Mouse (Mus musculus) liver, embryonic 15.5 days (tissue): Measurements from ENCODE around the gene 1110002E22Rik. TPM values are rescaled to one million over a fixed set of nuclear protein-coding genes. Genes with fewer than 3 reads are reported as not detected.

Experiments
- ATAC-seq: fragments of 200-750 bp; cut with Nextera tagmentation; 2 replicates; pipeline ENCODE4 v1.8.0; 2017; ENCODE audit warnings: moderate number of reproducible peaks, mild to moderate bottlenecking, moderate library complexity; ENCODE audit not compliant: insufficient read depth
- H3K27ac ChIP-seq: fragments of 300-500 bp; sonication (generic); replicated peaks from 2 replicates; pipeline ENCODE4 v1.5.1; 2015; ENCODE audit warnings: mild to moderate bottlenecking, inconsistent platforms
- H3K27me3 ChIP-seq: fragments of 300-500 bp; sonication (generic); 2 replicates; pipeline ENCODE4 v1.6.1; 2015; ENCODE audit warnings: mild to moderate bottlenecking, inconsistent platforms
- H3K36me3 ChIP-seq: fragments of 300-500 bp; sonication (generic); replicated peaks from 2 replicates; pipeline ENCODE4 v1.6.1; 2015; ENCODE audit warnings: moderate library complexity, mild to moderate bottlenecking, inconsistent platforms
- H3K4me1 ChIP-seq: fragments of 300-500 bp; sonication (generic); replicated peaks from 2 replicates; pipeline ENCODE4 v1.6.1; 2015; ENCODE audit warnings: inconsistent platforms
- H3K4me2 ChIP-seq: fragments of 300-500 bp; sonication (generic); 2 replicates; pipeline ENCODE4 v1.6.1; 2015; ENCODE audit warnings: moderate library complexity, mild to moderate bottlenecking, inconsistent platforms
- H3K4me3 ChIP-seq: fragments of 300-500 bp; sonication (generic); replicated peaks from 2 replicates; pipeline ENCODE4 v1.5.1; 2015; ENCODE audit warnings: mild to moderate bottlenecking, inconsistent platforms
- H3K9ac ChIP-seq: fragments of 300-500 bp; sonication (generic); 2 replicates; pipeline ENCODE4 v1.6.1; 2015; ENCODE audit warnings: moderate library complexity, mild to moderate bottlenecking, inconsistent platforms
- H3K9me3 ChIP-seq: fragments of 300-500 bp; sonication (generic); replicated peaks from 2 replicates; pipeline ENCODE4 v1.6.1; 2016; ENCODE audit warnings: inconsistent platforms
- WGBS: fragments of 180-500 bp; shearing (Covaris S2); methylation state at CpG from one replicate; pipeline ENCODE4 v1.1.7; 2015; ENCODE audit warnings: mixed read lengths; ENCODE audit not compliant: insufficient replicate concordance; 5-methylcytosine and 5-hydroxymethylcytosine counted together
- polyA plus RNA-seq: library from polyadenylated mRNA; unstranded; fragments of >200 nt; fragmentation: Nextera tagmentation; extraction: Ambion mirVana; gene quantifications from 2 replicates; pipeline ENCODE4 v1.2.1, GENCODE M21; 2015

Gene 1110002E22Rik
- polyA plus RNA-seq, 1 experiment from 2014 or later, result 0.24 TPM

GRCm38 (mm10) chr3:138065930-138066329 lies 1.1 kb downstream of the 1110002E22Rik start:
- 76% methylated on average over 16 of the region's 16 CpGs for WGBS
- Histone ChIP-seq H3K9ac (no peak overlapping the region), H3K9me3 (no peaks in the 10 kb centered on the region), H3K4me1 (no peaks in the 10 kb centered on the region), H3K27ac (no peak overlapping the region), H3K4me3 (no peak overlapping the region), H3K4me2 (no peak overlapping the region), H3K36me3 (no peaks in the 10 kb centered on the region), H3K27me3 (no peaks in the 10 kb centered on the region)
- ATAC-seq, result no peak

- H3K4me3 ChIP-seq, result no peak overlapping the region
- ATAC-seq, result no peak
- H3K9ac ChIP-seq, result no peak overlapping the region
- H3K27ac ChIP-seq, result no peak overlapping the region
- H3K36me3 ChIP-seq, result no peaks in the 10 kb centered on the region
- no peaks in the 10 kb centered on the region for H3K27me3 ChIP-seq
- WGBS, result 74% methylated on average over 20 of the region's 20 CpGs
- no peaks in the 10 kb centered on the region for H3K4me1 ChIP-seq
- no peak overlapping the region for H3K4me2 ChIP-seq
- no peaks in the 10 kb centered on the region for H3K9me3 ChIP-seq
These were observed 1.6 kb downstream of the 1110002E22Rik start for GRCm38 (mm10) chr3:138066348-138066856.

DNA sequence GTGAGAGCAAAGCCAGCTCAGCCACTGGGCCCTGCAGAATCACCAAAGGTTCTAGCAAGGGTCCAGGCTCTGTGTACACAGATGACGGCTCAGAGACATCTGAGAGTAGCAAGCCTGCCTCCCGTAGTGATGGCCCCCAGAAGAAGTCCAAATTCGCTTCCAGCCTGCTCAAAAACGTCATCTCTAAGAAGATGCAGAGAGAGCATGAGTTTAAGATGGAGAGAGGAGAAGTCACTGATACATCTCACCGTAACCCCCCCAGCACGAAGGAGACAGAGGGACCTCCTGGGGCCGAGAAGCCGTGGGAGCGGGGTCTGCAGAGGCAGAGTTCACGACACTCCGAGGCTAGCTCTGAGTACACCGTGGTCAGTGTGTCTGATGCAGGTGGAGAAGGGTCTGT lies 2.4 kb downstream of the 1110002E22Rik start, which contains the start of gene Gm5105:
TSS of gene Gm5105 (minus strand) at position 101 of the 400 bp plus-strand sequence.
- no peaks in the 10 kb centered on the region for H3K4me1 ChIP-seq
- no peak within 1 kb of the TSS for H3K4me2 ChIP-seq
- no peaks in the 10 kb centered on the region for H3K27me3 ChIP-seq
- no peak within 1 kb of the TSS for H3K9ac ChIP-seq
- H3K27ac ChIP-seq, result no peak within 1 kb of the TSS
- H3K4me3 ChIP-seq, result no peak within 1 kb of the TSS
- 79% methylated on average over 12 of the region's 12 CpGs for WGBS
- no peaks in the 10 kb centered on the region for H3K36me3 ChIP-seq
- no peaks in the 10 kb centered on the region for H3K9me3 ChIP-seq
- no peak for ATAC-seq

GRCm38 (mm10) chr3:138068103-138068502 lies 3.3 kb downstream of the 1110002E22Rik start:
- Histone ChIP-seq H3K9ac (no peak overlapping the region), H3K4me2 (no peak overlapping the region), H3K9me3 (no peaks in the 10 kb centered on the region), H3K36me3 (no peaks in the 10 kb centered on the region), H3K4me1 (no peaks in the 10 kb centered on the region), H3K27me3 (no peaks in the 10 kb centered on the region), H3K27ac (no peak overlapping the region), H3K4me3 (no peak overlapping the region)
- ATAC-seq, result no peak
- 78% methylated on average over 12 of the region's 12 CpGs for WGBS

DNA sequence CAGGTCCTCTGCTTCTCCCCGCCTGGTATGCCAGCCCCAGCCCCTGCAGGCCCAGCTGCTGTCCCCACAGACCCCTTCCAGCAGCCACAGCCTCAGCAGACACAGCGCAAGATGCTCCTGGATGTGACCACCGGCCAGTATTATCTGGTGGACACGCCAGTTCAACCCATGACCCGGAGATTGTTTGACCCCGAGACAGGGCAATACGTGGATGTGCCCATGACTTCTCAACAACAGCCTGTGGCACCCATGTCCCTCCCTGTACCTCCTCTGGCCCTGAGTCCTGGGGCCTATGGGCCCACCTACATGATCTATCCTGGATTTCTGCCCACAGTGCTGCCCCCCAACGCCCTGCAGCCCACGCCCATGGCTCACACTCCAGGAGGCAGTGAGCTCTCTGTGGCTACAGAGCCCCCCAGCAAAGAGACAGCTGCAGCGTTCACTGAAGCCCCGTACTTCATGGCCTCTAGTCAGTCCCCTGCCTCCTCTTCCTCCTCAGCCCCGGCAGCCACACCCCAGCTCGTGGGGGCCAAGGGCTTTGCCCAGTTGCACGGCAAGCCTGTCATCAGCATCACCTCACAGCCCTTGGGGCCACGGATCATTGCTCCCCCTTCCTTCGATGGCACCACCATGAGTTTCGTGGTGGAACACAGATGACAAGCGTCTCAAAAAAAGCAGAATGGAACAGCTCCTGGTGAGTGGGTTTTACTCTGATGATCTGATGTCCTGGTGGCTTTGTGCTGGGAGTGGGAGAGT lies 5.1 kb downstream of the 1110002E22Rik start:
- 67% methylated on average over 18 of the region's 18 CpGs for WGBS
- Histone ChIP-seq H3K4me3 (no peak overlapping the region), H3K36me3 (no peaks in the 10 kb centered on the region), H3K9me3 (no peaks in the 10 kb centered on the region), H3K27me3 (no peaks in the 10 kb centered on the region), H3K4me1 (no peaks in the 10 kb centered on the region), H3K9ac (no peak overlapping the region), H3K4me2 (no peak overlapping the region), H3K27ac (no peak overlapping the region)
- no peak for ATAC-seq

DNA sequence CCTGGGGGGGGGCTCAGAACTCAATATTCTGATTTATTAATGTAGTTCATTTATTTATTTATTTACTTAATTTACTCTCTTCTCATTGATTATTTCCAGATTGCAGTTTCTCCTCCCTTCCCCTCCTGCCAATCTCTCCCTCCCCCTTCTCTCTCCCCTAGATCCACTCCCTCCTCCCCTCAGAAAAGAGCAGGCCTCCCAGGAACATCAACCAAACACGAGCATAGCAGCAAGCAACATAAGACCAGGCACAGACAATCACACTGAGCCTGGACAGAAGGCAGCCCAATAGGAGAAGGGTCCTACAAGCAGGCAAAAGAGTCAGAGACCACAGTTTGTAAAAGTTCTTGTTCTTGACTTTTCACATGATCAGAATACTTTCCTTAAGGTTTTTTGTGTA lies 6.2 kb downstream of the 1110002E22Rik start:
- no peaks in the 10 kb centered on the region for H3K36me3 ChIP-seq
- H3K4me3 ChIP-seq, result no peak overlapping the region
- H3K9me3 ChIP-seq, result no peaks in the 10 kb centered on the region
- WGBS, result 7% methylated on average over 1 of the region's 1 CpGs
- no peak for ATAC-seq
- H3K27me3 ChIP-seq, result no peaks in the 10 kb centered on the region
- H3K4me1 ChIP-seq, result no peaks in the 10 kb centered on the region
- H3K9ac ChIP-seq, result no peak overlapping the region
- H3K4me2 ChIP-seq, result no peak overlapping the region
- H3K27ac ChIP-seq, result no peak overlapping the region

DNA sequence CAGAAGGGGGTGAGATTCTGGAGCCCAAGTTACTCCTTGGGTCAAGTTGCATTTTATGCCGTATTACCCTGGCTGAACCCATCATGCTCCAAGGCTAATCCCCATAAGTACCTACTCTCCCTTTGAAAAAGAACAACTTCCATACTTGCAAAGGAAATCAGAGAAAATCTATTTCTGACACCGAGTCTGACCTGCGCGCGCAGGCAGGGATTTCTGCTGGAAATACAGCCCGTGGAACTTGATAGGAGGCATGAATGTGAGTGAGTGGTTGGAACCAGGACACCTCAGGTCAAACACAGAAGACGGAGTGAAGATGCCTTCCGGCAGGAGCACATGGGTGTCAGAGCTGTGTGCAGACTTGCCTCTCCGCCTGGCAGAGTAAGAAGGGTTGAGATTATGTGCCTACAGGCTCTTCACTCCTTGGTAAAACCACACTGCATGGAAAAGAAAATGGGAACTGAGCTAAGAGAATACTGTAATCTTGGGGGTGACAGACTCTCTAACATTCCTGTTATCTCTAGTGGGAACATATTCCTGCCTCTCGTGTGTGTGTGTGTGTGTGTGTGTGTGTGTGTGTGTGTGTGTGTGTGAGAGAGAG lies 6.7 kb downstream of the 1110002E22Rik start:
- Histone ChIP-seq H3K4me2 (no peak overlapping the region), H3K27ac (no peak overlapping the region), H3K36me3 (no peaks in the 10 kb centered on the region), H3K9me3 (no peaks in the 10 kb centered on the region), H3K9ac (no peak overlapping the region), H3K4me1 (no peaks in the 10 kb centered on the region), H3K27me3 (no peaks in the 10 kb centered on the region), H3K4me3 (no peak overlapping the region)
- WGBS, result 69% methylated on average over 10 of the region's 10 CpGs
- ATAC-seq, result no peak

DNA sequence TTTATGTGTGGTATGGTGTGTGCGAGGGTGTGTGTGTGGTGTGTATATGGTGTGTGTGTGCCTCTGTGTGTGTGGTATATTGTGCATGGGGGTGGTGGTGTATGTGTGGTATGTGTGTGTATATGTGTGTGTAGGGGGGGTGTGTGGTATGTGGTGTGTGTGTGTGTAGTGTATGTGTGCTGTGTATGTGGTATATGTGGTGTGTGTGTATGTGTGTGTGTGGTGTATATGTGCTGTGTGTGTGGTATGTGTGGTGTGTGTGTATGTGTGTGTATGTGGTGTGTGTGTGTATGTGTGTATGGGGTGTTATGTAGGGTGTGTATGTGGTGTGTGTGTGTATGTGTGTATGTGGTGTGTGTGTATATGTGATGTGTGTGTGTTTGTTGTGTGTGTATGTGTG lies 9.4 kb downstream of the 1110002E22Rik start:
- no peak overlapping the region for H3K27ac ChIP-seq
- 78% methylated on average over 1 of the region's 1 CpGs for WGBS

DNA sequence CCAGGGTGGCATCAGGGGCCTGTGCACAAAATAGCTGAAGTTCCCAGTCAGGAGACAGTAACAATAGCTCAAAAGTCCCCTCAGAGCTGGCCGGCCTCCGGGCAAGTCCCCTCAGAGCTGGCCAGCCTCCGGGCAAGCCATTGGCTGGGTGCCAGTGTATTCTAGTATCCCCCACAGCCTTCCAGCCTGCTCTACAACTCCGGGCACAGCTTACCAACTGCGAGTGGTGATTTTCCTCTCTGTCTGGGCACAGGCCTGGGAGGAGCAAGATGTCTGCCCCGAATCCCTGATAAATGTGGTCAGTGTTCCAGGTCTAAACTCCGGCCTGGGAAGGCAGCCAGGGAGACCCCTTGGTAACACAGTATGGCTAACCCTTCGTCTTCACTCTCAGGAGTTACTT lies 10.4 kb downstream of the 1110002E22Rik start:
- Histone ChIP-seq H3K9ac (no peak overlapping the region), H3K27me3 (no peaks in the 10 kb centered on the region), H3K4me1 (no peaks in the 10 kb centered on the region), H3K27ac (no peak overlapping the region), H3K9me3 (no peaks in the 10 kb centered on the region), H3K4me2 (no peak overlapping the region), H3K36me3 (no peaks in the 10 kb centered on the region), H3K4me3 (no peak overlapping the region)
- 70% methylated on average over 8 of the region's 8 CpGs for WGBS
- ATAC-seq, result no peak

More for the DNA sequence above, 9.4 kb downstream of the 1110002E22Rik start:
- Histone ChIP-seq H3K4me3 (no peak overlapping the region), H3K36me3 (no peaks in the 10 kb centered on the region), H3K27me3 (no peaks in the 10 kb centered on the region), H3K9me3 (no peaks in the 10 kb centered on the region), H3K9ac (no peak overlapping the region), H3K4me1 (no peaks in the 10 kb centered on the region), H3K4me2 (no peak overlapping the region)
- ATAC-seq, result no peak

DNA sequence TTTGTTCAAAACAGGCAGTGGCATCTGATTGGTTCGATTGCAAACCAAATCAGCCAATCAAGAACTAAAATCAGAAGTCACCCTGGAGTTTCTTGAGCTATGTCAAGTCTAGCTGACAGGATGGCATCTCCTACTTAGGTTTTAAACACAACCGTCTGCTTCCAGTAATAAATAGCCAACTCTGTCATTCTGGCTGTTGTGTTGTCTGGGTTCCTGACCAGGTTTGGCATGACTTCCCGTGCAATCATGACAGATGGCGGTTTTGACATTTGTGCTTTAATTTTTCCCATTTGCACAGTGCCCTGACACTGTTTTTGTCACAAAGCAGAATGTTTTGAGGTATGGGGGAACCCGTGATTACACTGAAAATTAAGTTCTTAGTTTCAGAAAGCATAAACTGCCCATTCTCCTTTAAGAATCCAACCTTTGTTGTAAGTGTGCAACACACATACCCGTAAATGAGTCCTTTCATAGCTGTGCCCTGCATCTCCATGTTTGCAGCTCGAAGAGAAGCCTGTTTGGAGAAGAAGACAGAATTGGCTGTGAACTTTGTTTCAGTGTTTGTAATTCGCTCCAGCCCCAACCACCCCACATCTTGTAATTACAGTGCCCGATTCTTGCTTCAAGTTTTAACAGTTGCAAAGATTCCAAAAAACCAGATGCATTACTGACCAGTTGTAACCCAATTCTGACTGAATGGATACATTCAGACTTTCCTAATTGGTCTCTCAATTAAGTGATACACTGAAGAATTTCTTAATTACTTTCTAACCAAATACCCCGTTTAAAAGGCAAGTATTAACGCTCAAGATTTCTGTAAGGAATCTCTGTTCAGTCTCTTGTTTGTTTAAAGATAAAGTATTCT lies 12.9 kb downstream of the 1110002E22Rik start:
- Histone ChIP-seq H3K9me3 (no peaks in the 10 kb centered on the region), H3K4me1 (no peaks in the 10 kb centered on the region), H3K36me3 (no peaks in the 10 kb centered on the region), H3K27ac (no peak overlapping the region), H3K4me3 (no peak overlapping the region), H3K27me3 (no peaks in the 10 kb centered on the region), H3K4me2 (no peak overlapping the region), H3K9ac (no peak overlapping the region)
- no peak for ATAC-seq
- WGBS, result 59% methylated on average over 11 of the region's 11 CpGs

GRCm38 (mm10) chr3:138078701-138079100 lies 13.8 kb downstream of the 1110002E22Rik start:
- Histone ChIP-seq H3K4me3 (no peak overlapping the region), H3K9me3 (no peaks in the 10 kb centered on the region), H3K4me1 (no peaks in the 10 kb centered on the region), H3K4me2 (no peak overlapping the region), H3K27me3 (no peaks in the 10 kb centered on the region), H3K9ac (no peak overlapping the region), H3K36me3 (no peaks in the 10 kb centered on the region), H3K27ac (no peak overlapping the region)
- ATAC-seq, result no peak
- WGBS, result 57% methylated on average over 1 of the region's 1 CpGs
